Mouse (Mus musculus): ENCODE results near the gene Per2. TPM values are rescaled to one million over a fixed set of nuclear protein-coding genes. Genes with fewer than 3 reads are reported as not detected.

The Per2 gene
- total and polyA plus RNA-seq, 3 experiments, result 2.7 to 5.8 (median 4.7) TPM

DNA sequence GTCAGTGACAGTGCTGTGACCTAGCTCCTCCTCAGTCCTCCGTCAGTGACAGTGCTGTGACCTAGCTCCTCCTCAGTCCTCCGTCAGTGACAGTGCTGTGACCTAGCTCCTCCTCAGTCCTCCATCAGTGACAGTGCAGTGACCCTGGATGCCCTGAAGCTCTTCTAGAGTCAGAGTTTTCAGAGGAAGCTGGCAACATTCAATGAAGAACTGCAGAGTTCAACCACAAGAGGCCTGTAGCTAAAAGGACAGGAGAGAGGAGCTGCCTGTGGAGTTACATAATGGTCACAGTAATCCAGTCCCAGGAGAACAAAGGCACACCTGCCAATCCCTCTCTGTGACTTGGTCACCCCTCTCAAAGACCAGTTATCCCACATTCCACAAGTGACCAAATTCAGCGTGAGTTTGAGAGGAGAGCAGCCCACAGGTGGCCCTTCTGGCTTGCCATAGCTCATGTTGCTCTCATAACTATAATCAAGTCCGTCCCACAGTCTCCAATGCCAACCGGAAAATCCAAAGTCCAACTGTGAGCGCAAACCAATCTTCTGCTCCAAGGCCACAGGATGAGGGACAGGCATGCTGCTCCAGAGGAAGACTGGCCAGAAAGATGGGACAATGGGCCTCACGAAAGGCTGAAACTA is 16.7 kb downstream of the Per2 start:
- no peak for DNase-seq (ENCODE audit: extremely low read depth)
- Histone ChIP-seq H3K27me3 (replicated peaks) (no peaks in the 10 kb centered on the region), H3K27ac (ENCODE audit: insufficient read depth, low read depth) (no peak overlapping the region), H3K4me3 (replicated peaks in 1 of 3; ENCODE audit: low read depth in 2 of 3, low read length in 2 of 3, poor library complexity in 1 of 3) (no peak overlapping the region), H3K9me3 (replicated peaks; ENCODE audit: low read length) (peaks cover 6% of the 10 kb centered on the region), H3K4me2 (ENCODE audit: insufficient read depth, low read depth, poor library complexity, severe bottlenecking) (no peak overlapping the region), H3K79me2 (replicated peaks; ENCODE audit: control insufficient read depth, extremely low read depth, insufficient read depth, poor library complexity, severe bottlenecking) (no peaks in the 10 kb centered on the region), H3K9ac (ENCODE audit: insufficient read depth, low read depth) (no peak overlapping the region), H3K36me3 (replicated peaks in 1 of 2; ENCODE audit: control insufficient read depth in 1 of 2, insufficient read depth in 1 of 2, low read length in 1 of 2) (peaks cover 31 to 84% of the 10 kb centered on the region in 2 experiments), H3K4me1 (ENCODE audit: control insufficient read depth in 1 of 2, insufficient read depth in 2 of 2) (peaks cover 7 to 22% of the 10 kb centered on the region in 2 experiments; a peak in 3 of 4 replicates)
- in situ Hi-C loops (cut with MboI; ENCODE audit: low pct_ligation_motif_present, low pct_unique_long_range_greater_than_20kb, low sequenced_read_pairs) (no loop called here), dilution Hi-C loops (cut with MboI; ENCODE audit: extremely low pct_ligation_motif_present, extremely low pct_unique_long_range_greater_than_20kb, low sequenced_read_pairs) (no loop called here)
- TF ChIP-seq GABPA (IDR thresholded peaks at IDR 0.05; ENCODE audit: insufficient replicate concordance, low read depth, low read length), result no peak
- TF ChIP-seq ZNF384 (IDR thresholded peaks at IDR 0.05; ENCODE audit: low read depth, low read length), result no peak
- TF ChIP-seq MAZ (IDR thresholded peaks at IDR 0.05; ENCODE audit: low read depth, low read length), result no peak
- no peak for TF ChIP-seq MAX (IDR thresholded peaks at IDR 0.05; ENCODE audit: low read length)
- TF ChIP-seq MYC (IDR thresholded peaks at IDR 0.05; ENCODE audit: low read depth, low read length), result no peak
- no peak for TF ChIP-seq E2F4 (IDR thresholded peaks at IDR 0.05; ENCODE audit: insufficient replicate concordance, low read depth, low read length)
- no peak for TF ChIP-seq USF1 (IDR thresholded peaks at IDR 0.05; ENCODE audit: low read depth, low read length)
- no peak for TF ChIP-seq TBP (conservative IDR thresholded peaks at IDR 0.05; ENCODE audit: low read depth, low read length)

- DNase-seq (ENCODE audit: extremely low read depth), result no peak
- Histone ChIP-seq H3K27ac (ENCODE audit: insufficient read depth, low read depth) (no peak overlapping the region), H3K27me3 (replicated peaks) (no peaks in the 10 kb centered on the region), H3K4me3 (replicated peaks in 1 of 3; ENCODE audit: low read depth in 2 of 3, low read length in 2 of 3, poor library complexity in 1 of 3) (no peak overlapping the region), H3K9ac (ENCODE audit: insufficient read depth, low read depth) (no peak overlapping the region), H3K79me2 (replicated peaks; ENCODE audit: control insufficient read depth, extremely low read depth, insufficient read depth, poor library complexity, severe bottlenecking) (no peaks in the 10 kb centered on the region), H3K36me3 (replicated peaks in 1 of 2; ENCODE audit: control insufficient read depth in 1 of 2, insufficient read depth in 1 of 2, low read length in 1 of 2) (peaks cover 28 to 79% of the 10 kb centered on the region in 2 experiments), H3K4me1 (ENCODE audit: control insufficient read depth in 1 of 2, insufficient read depth in 2 of 2) (peaks cover 10 to 27% of the 10 kb centered on the region in 2 experiments; a peak in 3 of 4 replicates), H3K9me3 (replicated peaks; ENCODE audit: low read length) (peaks cover 1% of the 10 kb centered on the region), H3K4me2 (ENCODE audit: insufficient read depth, low read depth, poor library complexity, severe bottlenecking) (no peak overlapping the region)
- in situ Hi-C loops (cut with MboI; ENCODE audit: low pct_ligation_motif_present, low pct_unique_long_range_greater_than_20kb, low sequenced_read_pairs), result no loop called here
- dilution Hi-C loops (cut with MboI; ENCODE audit: extremely low pct_ligation_motif_present, extremely low pct_unique_long_range_greater_than_20kb, low sequenced_read_pairs), result no loop called here
- TF ChIP-seq RAD21 (IDR thresholded peaks at IDR 0.05; ENCODE audit: low read depth, low read length) (no peak), SIN3A (IDR thresholded peaks at IDR 0.05; ENCODE audit: low read length) (no peak)
Observed at GRCm38 (mm10) chr1:91441855-91442254, 17.3 kb downstream of the Per2 start.

- dilution Hi-C loops (cut with MboI; ENCODE audit: extremely low pct_ligation_motif_present, extremely low pct_unique_long_range_greater_than_20kb, low sequenced_read_pairs), result no loop called here
- TF ChIP-seq ETS1 (conservative IDR thresholded peaks at IDR 0.05; ENCODE audit: low read depth, low read length) (no peak), JUN (IDR thresholded peaks at IDR 0.05; ENCODE audit: insufficient read depth, low read depth, low read length) (no peak), POLR2A (IDR thresholded peaks at IDR 0.05; ENCODE audit: low read depth, low read length) (no peak), RCOR1 (conservative IDR thresholded peaks at IDR 0.05; ENCODE audit: low read depth, low read length) (no peak), HCFC1 (IDR thresholded peaks at IDR 0.05; ENCODE audit: low read depth, low read length) (no peak), SIN3A (IDR thresholded peaks at IDR 0.05; ENCODE audit: low read length) (no peak), EP300 (IDR thresholded peaks at IDR 0.05; ENCODE audit: low read length) (no peak), E2F4 (IDR thresholded peaks at IDR 0.05; ENCODE audit: insufficient replicate concordance, low read depth, low read length) (no peak), ZNF384 (IDR thresholded peaks at IDR 0.05; ENCODE audit: low read depth, low read length) (no peak), UBTF (IDR thresholded peaks at IDR 0.05; ENCODE audit: low read depth, low read length) (no peak), TCF12 (IDR thresholded peaks at IDR 0.05; ENCODE audit: low read depth, low read length) (no peak), USF1 (IDR thresholded peaks at IDR 0.05; ENCODE audit: low read depth, low read length) (no peak), MAFK (IDR thresholded peaks at IDR 0.05; ENCODE audit: insufficient replicate concordance, low read length) (no peak), MEF2A (IDR thresholded peaks at IDR 0.05; ENCODE audit: borderline replicate concordance, low read depth, low read length) (no peak), ZKSCAN1 (IDR thresholded peaks at IDR 0.05; ENCODE audit: borderline replicate concordance, low read depth, low read length) (no peak), MXI1 (IDR thresholded peaks at IDR 0.05; ENCODE audit: low read depth, low read length) (no peak)
Observed at GRCm38 (mm10) chr1:91439776-91440175, 19.3 kb downstream of the Per2 start.

More at GRCm38 (mm10) chr1:91439776-91440175, 19.3 kb downstream of the Per2 start:
- no peak overlapping the region for H3K9ac ChIP-seq (ENCODE audit: insufficient read depth, low read depth)
- in situ Hi-C loops (cut with MboI; ENCODE audit: low pct_ligation_motif_present, low pct_unique_long_range_greater_than_20kb, low sequenced_read_pairs), result no loop called here
- no peak overlapping the region for H3K4me2 ChIP-seq (ENCODE audit: insufficient read depth, low read depth, poor library complexity, severe bottlenecking)
- peaks cover 23 to 48% of the 10 kb centered on the region in 2 experiments for H3K4me1 ChIP-seq (ENCODE audit: control insufficient read depth in 1 of 2, insufficient read depth in 2 of 2)
- no peak overlapping the region for H3K4me3 ChIP-seq (replicated peaks in 1 of 3; ENCODE audit: low read depth in 2 of 3, low read length in 2 of 3, poor library complexity in 1 of 3)
- no peak for DNase-seq (ENCODE audit: extremely low read depth)
- no peaks in the 10 kb centered on the region for H3K27me3 ChIP-seq (replicated peaks)
- H3K79me2 ChIP-seq (replicated peaks; ENCODE audit: control insufficient read depth, extremely low read depth, insufficient read depth, poor library complexity, severe bottlenecking), result no peaks in the 10 kb centered on the region
- peaks cover 22 to 67% of the 10 kb centered on the region in 2 experiments for H3K36me3 ChIP-seq (replicated peaks in 1 of 2; ENCODE audit: control insufficient read depth in 1 of 2, insufficient read depth in 1 of 2, low read length in 1 of 2)
- H3K27ac ChIP-seq (ENCODE audit: insufficient read depth, low read depth), result no peak overlapping the region
- H3K9me3 ChIP-seq (replicated peaks; ENCODE audit: low read length), result no peaks in the 10 kb centered on the region
